Mouse (Mus musculus): ENCODE measurements around the gene Coa4. TPM values are rescaled to one million over a fixed set of nuclear protein-coding genes. Genes with fewer than 3 reads are reported as not detected.

Gene Coa4
- total and polyA plus RNA-seq, 3 experiments: 8.1 to 13.8 TPM; not detected in 1

DNA sequence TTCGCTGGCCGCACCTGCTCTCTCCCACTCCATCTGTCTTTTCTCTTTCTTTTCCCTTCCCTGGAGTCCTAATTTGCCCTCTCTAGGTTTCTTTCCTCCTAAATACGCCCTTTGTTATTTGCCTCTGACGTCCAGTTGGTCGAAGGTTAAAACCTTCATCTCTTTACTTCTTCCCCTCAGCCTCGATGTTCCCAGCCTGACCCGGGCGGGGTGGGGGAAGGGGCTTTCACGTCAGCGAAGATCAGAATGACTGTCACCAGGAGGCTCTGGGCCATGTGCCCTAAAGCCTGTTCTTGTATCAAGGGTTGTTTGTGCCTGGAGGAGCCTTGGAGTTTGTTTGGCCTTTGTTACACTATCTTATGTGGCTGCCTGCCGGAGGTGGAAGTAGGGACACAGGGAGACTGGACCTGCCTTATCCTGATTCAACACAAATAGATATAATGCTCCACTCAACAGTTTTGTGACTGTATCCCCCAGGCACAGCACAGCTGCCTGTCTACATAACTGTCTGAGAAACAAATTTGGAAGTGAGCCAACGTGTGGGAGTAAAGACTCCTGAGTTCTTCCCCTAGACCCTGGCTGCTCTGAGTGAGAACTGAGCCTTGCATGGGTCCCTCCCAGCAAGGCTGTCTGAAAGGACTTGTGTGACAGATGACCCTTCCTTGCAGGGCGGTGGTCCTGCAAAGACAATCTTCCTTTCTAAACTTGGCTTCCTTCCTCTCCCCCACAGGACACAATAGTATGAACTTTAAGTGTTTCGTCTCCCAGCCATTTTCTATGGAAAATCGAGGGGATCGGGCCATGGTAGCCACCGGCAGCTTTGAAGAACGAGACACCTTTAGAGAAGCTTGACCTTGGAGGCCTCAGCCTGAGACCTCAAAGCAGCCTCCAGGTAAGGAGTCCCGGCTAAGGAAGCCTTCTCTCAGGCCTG is 43.1 kb upstream of the Coa4 start:
- Histone ChIP-seq H3K9ac (ENCODE audit: control insufficient read depth, low read depth, low read length, poor library complexity, severe bottlenecking) (peak overlapping the region; percentile 80), H3K4me3 (ENCODE audit: control insufficient read depth in 1 of 2, insufficient read depth in 1 of 2, low read depth in 2 of 2, low read length in 2 of 2) (peak overlapping the region; percentile 69 to 83), H3K79me2 (ENCODE audit: control insufficient read depth, insufficient read depth, low read length, poor library complexity) (peaks cover 37% of the 10 kb centered on the region), H3K36me3 (ENCODE audit: control insufficient read depth in 1 of 2, insufficient read depth in 2 of 2, low read length in 2 of 2) (peaks cover 0 to 11% of the 10 kb centered on the region in 2 experiments; a peak in 3 of 4 replicates), H3K4me1 (ENCODE audit: control insufficient read depth in 1 of 2, insufficient read depth in 2 of 2, low read length in 2 of 2) (peaks cover 3 to 12% of the 10 kb centered on the region in 2 experiments; a peak in 3 of 4 replicates), H3K27me3 (ENCODE audit: control insufficient read depth in 1 of 2, insufficient read depth in 2 of 2, low read length in 2 of 2) (no peaks in the 10 kb centered on the region), H3K9me3 (replicated peaks; ENCODE audit: insufficient read depth, low read length) (no peaks in the 10 kb centered on the region), H3K27ac (ENCODE audit: control insufficient read depth, low read depth, low read length) (peak overlapping the region; percentile 90)
- DNase-seq (ENCODE audit: low read depth, low spot score): peak; percentile 95
- TF ChIP-seq HCFC1 (IDR thresholded peaks at IDR 0.05; ENCODE audit: low read depth, low read length) (peak; percentile 13; the same call in 1 of the 2 replicates), MYB (IDR thresholded peaks at IDR 0.05; ENCODE audit: low read depth, low read length) (0 out of 2 replicates have a peak, but pooled peaks have one; percentile 28), ZKSCAN1 (IDR thresholded peaks at IDR 0.05; ENCODE audit: low read depth, low read length) (no peak), ZMIZ1 (IDR thresholded peaks at IDR 0.05; ENCODE audit: low read depth, low read length) (no peak), MAZ (IDR thresholded peaks at IDR 0.05; ENCODE audit: low read depth, low read length) (no peak), TAL1 (IDR thresholded peaks at IDR 0.05; ENCODE audit: low read length) (no peak), MXI1 (IDR thresholded peaks at IDR 0.05; ENCODE audit: low read depth, low read length) (peak; percentile 89), MAX (IDR thresholded peaks at IDR 0.05; ENCODE audit: low read length) (0 out of 2 replicates have a peak, but pooled peaks have one; percentile 61), RCOR1 (IDR thresholded peaks at IDR 0.05; ENCODE audit: low read depth, low read length) (no peak), MEF2A (IDR thresholded peaks at IDR 0.05; ENCODE audit: extremely low read depth, insufficient replicate concordance, low read depth, low read length, poor library complexity, severe bottlenecking) (no peak), TBP (IDR thresholded peaks at IDR 0.05; ENCODE audit: low read depth, low read length) (no peak; the same call in none of the 2 replicates), ZNF384 (IDR thresholded peaks at IDR 0.05; ENCODE audit: low read depth, low read length) (no peak), TCF12 (IDR thresholded peaks at IDR 0.05; ENCODE audit: low read depth, low read length) (peak; percentile 24; the same call in 1 of the 2 replicates), NELFE (IDR thresholded peaks at IDR 0.05; ENCODE audit: low read depth, low read length) (no peak), USF1 (IDR thresholded peaks at IDR 0.05; ENCODE audit: low read depth, low read length) (peak; percentile 38; the same call in 1 of the 2 replicates), GABPA (IDR thresholded peaks at IDR 0.05; ENCODE audit: low read depth, low read length) (no peak), BHLHE40 (IDR thresholded peaks at IDR 0.05; ENCODE audit: borderline replicate concordance, low read depth, low read length) (no peak), POLR2AphosphoS2 (IDR thresholded peaks at IDR 0.05; ENCODE audit: low read length) (no peak; the same call in 1 of the 2 replicates), MYC (IDR thresholded peaks at IDR 0.05; ENCODE audit: low read depth, low read length) (peak; percentile 76; the same call in 1 of the 2 replicates), EP300 (IDR thresholded peaks at IDR 0.05; ENCODE audit: low read depth in 1 of 2, low read length in 2 of 2) (peak; percentile 20 to 60; a peak in 2 of 4 replicates), CHD2 (IDR thresholded peaks at IDR 0.05; ENCODE audit: low read length) (no peak; the same call in 1 of the 2 replicates), SMC3 (IDR thresholded peaks at IDR 0.05; ENCODE audit: low read depth, low read length) (no peak), CTCF (IDR thresholded peaks at IDR 0.05 in 2 of 3, conservative IDR thresholded peaks at IDR 0.05 in 1 of 3; ENCODE audit: control insufficient read depth in 1 of 3, insufficient read depth in 1 of 3, low read depth in 2 of 3, low read length in 3 of 3, poor library complexity in 1 of 3, severe bottlenecking in 1 of 3) (no peak), CHD1 (IDR thresholded peaks at IDR 0.05; ENCODE audit: low read depth, low read length) (peak; percentile 47; the same call in 1 of the 2 replicates), POLR2A (IDR thresholded peaks at IDR 0.05; ENCODE audit: control insufficient read depth in 1 of 2, insufficient read depth in 1 of 2, low read depth in 1 of 2, low read length in 2 of 2, poor library complexity in 1 of 2) (peak in 1 of 2 experiments; percentile 50; a peak in 1 of 4 replicates), ETS1 (IDR thresholded peaks at IDR 0.05; ENCODE audit: low read depth, low read length) (peak; percentile 90), JUND (IDR thresholded peaks at IDR 0.05; ENCODE audit: low read depth, low read length) (no peak), ZC3H11A (IDR thresholded peaks at IDR 0.05; ENCODE audit: low read depth, low read length) (no peak), KAT2A (conservative IDR thresholded peaks at IDR 0.05; ENCODE audit: low read depth, low read length) (no peak), USF2 (IDR thresholded peaks at IDR 0.05; ENCODE audit: borderline replicate concordance in 1 of 2, insufficient read depth in 1 of 2, low read depth in 1 of 2, low read length in 2 of 2) (no peak), SIN3A (IDR thresholded peaks at IDR 0.05; ENCODE audit: low read length) (no peak; the same call in none of the 2 replicates), NRF1 (IDR thresholded peaks at IDR 0.05; ENCODE audit: insufficient read depth, low read depth, low read length, poor library complexity, severe bottlenecking) (no peak), GATA1 (IDR thresholded peaks at IDR 0.05; ENCODE audit: low read depth, low read length) (peak; percentile 15; the same call in 1 of the 2 replicates), POLR2AphosphoS5 (IDR thresholded peaks at IDR 0.05; ENCODE audit: borderline replicate concordance, low read depth, low read length) (no peak)
